Mouse (Mus musculus): ENCODE measurements around the gene S100a3. TPM values are rescaled to one million over a fixed set of nuclear protein-coding genes. Genes with fewer than 3 reads are reported as not detected.

The S100a3 gene
- polyA plus RNA-seq, 1 experiment from 2014 or later = not detected

- Histone ChIP-seq H3K36me3 (replicated peaks) (no peaks in the 10 kb centered on the region), H3K27ac (no peak overlapping the region), H3K9me3 (no peaks in the 10 kb centered on the region), H3K27me3 (replicated peaks) (no peaks in the 10 kb centered on the region), H3K9ac (no peak overlapping the region), H3K4me2 (no peak overlapping the region), H3K4me3 (no peak overlapping the region), H3K4me1 (no peaks in the 10 kb centered on the region)
- no peak for ATAC-seq (replicated peaks)
- 78% methylated on average over 5 of the region's 5 CpGs for WGBS
Measured at GRCm38 (mm10) chr3:90531713-90532112, 28.7 kb upstream of the S100a3 start.

- no peak for ATAC-seq (replicated peaks)
- H3K4me1 ChIP-seq = peaks cover under 1% of the 10 kb centered on the region; the same call in 1 of the 2 replicates
- no peak overlapping the region for H3K4me3 ChIP-seq
- no peaks in the 10 kb centered on the region for H3K36me3 ChIP-seq (replicated peaks)
- H3K9me3 ChIP-seq = no peaks in the 10 kb centered on the region
- H3K27me3 ChIP-seq (replicated peaks) = no peaks in the 10 kb centered on the region
- no peak overlapping the region for H3K27ac ChIP-seq
- no peak overlapping the region for H3K9ac ChIP-seq
- 66% methylated on average over 1 of the region's 1 CpGs for WGBS
- H3K4me2 ChIP-seq = no peak overlapping the region
Measured at GRCm38 (mm10) chr3:90535446-90535845, 24.9 kb upstream of the S100a3 start.

GRCm38 (mm10) chr3:90537141-90537904 lies 23.1 kb upstream of the S100a3 start, which contains the start of gene S100a16:
TSS of gene S100a16 (plus strand) at chr3:90537254.
- Histone ChIP-seq H3K4me3 (no peak within 1 kb of the TSS), H3K9ac (no peak within 1 kb of the TSS), H3K36me3 (replicated peaks) (no peaks in the 10 kb centered on the region), H3K27ac (no peak within 1 kb of the TSS), H3K9me3 (no peaks in the 10 kb centered on the region), H3K4me1 (peaks cover 9% of the 10 kb centered on the region), H3K4me2 (no peak within 1 kb of the TSS), H3K27me3 (replicated peaks) (no peaks in the 10 kb centered on the region)
- no peak for ATAC-seq (replicated peaks)
- 50% methylated on average over 10 of the region's 10 CpGs for WGBS

GRCm38 (mm10) chr3:90537905-90538296 lies 22.5 kb upstream of the S100a3 start:
- H3K36me3 ChIP-seq (replicated peaks) = no peaks in the 10 kb centered on the region
- no peak overlapping the region for H3K4me2 ChIP-seq
- no peaks in the 10 kb centered on the region for H3K27me3 ChIP-seq (replicated peaks)
- H3K9me3 ChIP-seq = no peaks in the 10 kb centered on the region
- no peak overlapping the region for H3K4me3 ChIP-seq
- no peak overlapping the region for H3K9ac ChIP-seq
- H3K27ac ChIP-seq = no peak overlapping the region
- peaks cover 9% of the 10 kb centered on the region for H3K4me1 ChIP-seq
- 87% methylated on average over 5 of the region's 5 CpGs for WGBS
- no peak for ATAC-seq (replicated peaks)

GRCm38 (mm10) chr3:90540904-90541303 lies 19.5 kb upstream of the S100a3 start:
- ATAC-seq (replicated peaks) = peak; percentile 70
- Histone ChIP-seq H3K4me3 (no peak overlapping the region), H3K9me3 (no peaks in the 10 kb centered on the region), H3K9ac (no peak overlapping the region), H3K4me1 (peaks cover 9% of the 10 kb centered on the region), H3K27me3 (replicated peaks) (no peaks in the 10 kb centered on the region), H3K27ac (no peak overlapping the region), H3K4me2 (no peak overlapping the region), H3K36me3 (replicated peaks) (no peaks in the 10 kb centered on the region)
- WGBS = 16% methylated on average over 4 of the region's 4 CpGs

GRCm38 (mm10) chr3:90549676-90550420 lies 10.5 kb upstream of the S100a3 start:
- H3K27me3 ChIP-seq (replicated peaks) = no peaks in the 10 kb centered on the region
- H3K9me3 ChIP-seq = no peaks in the 10 kb centered on the region
- no peak overlapping the region for H3K9ac ChIP-seq
- 59% methylated on average over 5 of the region's 5 CpGs for WGBS
- no peaks in the 10 kb centered on the region for H3K36me3 ChIP-seq (replicated peaks)
- no peaks in the 10 kb centered on the region for H3K4me1 ChIP-seq
- ATAC-seq (replicated peaks) = no peak
- no peak overlapping the region for H3K4me3 ChIP-seq
- H3K4me2 ChIP-seq = no peak overlapping the region
- no peak overlapping the region for H3K27ac ChIP-seq

GRCm38 (mm10) chr3:90550421-90550790 lies 10.0 kb upstream of the S100a3 start:
- H3K9me3 ChIP-seq = no peaks in the 10 kb centered on the region
- no peaks in the 10 kb centered on the region for H3K4me1 ChIP-seq
- H3K4me2 ChIP-seq = no peak overlapping the region
- no peaks in the 10 kb centered on the region for H3K36me3 ChIP-seq (replicated peaks)
- no peaks in the 10 kb centered on the region for H3K27me3 ChIP-seq (replicated peaks)
- H3K4me3 ChIP-seq = no peak overlapping the region
- no peak overlapping the region for H3K27ac ChIP-seq
- no peak for ATAC-seq (replicated peaks)
- 92% methylated on average over 2 of the region's 2 CpGs for WGBS
- H3K9ac ChIP-seq = no peak overlapping the region

- no peaks in the 10 kb centered on the region for H3K27me3 ChIP-seq (replicated peaks)
- WGBS = 73% methylated on average over 2 of the region's 2 CpGs
- H3K27ac ChIP-seq = no peak overlapping the region
- H3K4me1 ChIP-seq = no peaks in the 10 kb centered on the region
- no peaks in the 10 kb centered on the region for H3K36me3 ChIP-seq (replicated peaks)
- no peak for ATAC-seq (replicated peaks)
- no peak overlapping the region for H3K9ac ChIP-seq
- H3K9me3 ChIP-seq = no peaks in the 10 kb centered on the region
- no peak overlapping the region for H3K4me2 ChIP-seq
- H3K4me3 ChIP-seq = no peak overlapping the region
Measured at GRCm38 (mm10) chr3:90552231-90552630, 8.1 kb upstream of the S100a3 start.

- H3K9me3 ChIP-seq = no peaks in the 10 kb centered on the region
- no peak overlapping the region for H3K27ac ChIP-seq
- peak; percentile 80 for ATAC-seq (replicated peaks)
- WGBS = 34% methylated on average over 5 of the region's 5 CpGs
- H3K36me3 ChIP-seq (replicated peaks) = no peaks in the 10 kb centered on the region
- no peak overlapping the region for H3K4me3 ChIP-seq
- no peaks in the 10 kb centered on the region for H3K4me1 ChIP-seq
- H3K4me2 ChIP-seq = no peak overlapping the region
- H3K9ac ChIP-seq = no peak overlapping the region
- no peaks in the 10 kb centered on the region for H3K27me3 ChIP-seq (replicated peaks)
Measured at GRCm38 (mm10) chr3:90555954-90556353, 4.4 kb upstream of the S100a3 start.

- Histone ChIP-seq H3K36me3 (replicated peaks) (no peaks in the 10 kb centered on the region), H3K4me1 (no peaks in the 10 kb centered on the region), H3K27ac (no peak overlapping the region), H3K27me3 (replicated peaks) (no peaks in the 10 kb centered on the region), H3K4me2 (no peak overlapping the region), H3K9me3 (no peaks in the 10 kb centered on the region), H3K9ac (no peak overlapping the region), H3K4me3 (no peak overlapping the region)
- 82% methylated on average over 5 of the region's 5 CpGs for WGBS
- ATAC-seq (replicated peaks) = no peak
Measured at GRCm38 (mm10) chr3:90574691-90575090, 14.3 kb downstream of the S100a3 start.

- 84% methylated on average over 3 of the region's 3 CpGs for WGBS
- Histone ChIP-seq H3K36me3 (replicated peaks) (no peaks in the 10 kb centered on the region), H3K9me3 (no peaks in the 10 kb centered on the region), H3K9ac (no peak overlapping the region), H3K4me3 (no peak overlapping the region), H3K27me3 (replicated peaks) (no peaks in the 10 kb centered on the region), H3K4me1 (no peaks in the 10 kb centered on the region), H3K4me2 (no peak overlapping the region), H3K27ac (no peak overlapping the region)
- ATAC-seq (replicated peaks) = no peak
Measured at GRCm38 (mm10) chr3:90575320-90575719, 14.9 kb downstream of the S100a3 start.

GRCm38 (mm10) chr3:90576351-90577001 lies 16.1 kb downstream of the S100a3 start:
- 72% methylated on average over 10 of the region's 10 CpGs for WGBS
- Histone ChIP-seq H3K4me3 (no peak overlapping the region), H3K4me2 (no peak overlapping the region), H3K27me3 (replicated peaks) (no peaks in the 10 kb centered on the region), H3K9ac (no peak overlapping the region), H3K4me1 (no peaks in the 10 kb centered on the region), H3K27ac (no peak overlapping the region), H3K9me3 (no peaks in the 10 kb centered on the region), H3K36me3 (replicated peaks) (no peaks in the 10 kb centered on the region)
- no peak for ATAC-seq (replicated peaks)

All from midbrain, embryonic 15.5 days (tissue).